Mouse (Mus musculus) embryonic fibroblast, embryonic 13.5 days (primary cell): ENCODE data around the gene Per1.
A peak's percentile ranks its signal among the peaks of the same experiment; 100 is the strongest.

Experiments
- CTCF ChIP-seq: IDR thresholded peaks from 2 replicates; pipeline ENCODE4 v1.5.1; 2011; ENCODE audit warnings: mild to moderate bottlenecking, control low read depth, low read length, moderate library complexity, borderline replicate concordance; ENCODE audit not compliant: insufficient read depth
- POLR2A ChIP-seq: IDR thresholded peaks from 2 replicates; pipeline ENCODE4 v1.6.1; 2011; ENCODE audit warnings: low read depth, mild to moderate bottlenecking, control low read depth, low read length, moderate library complexity

DNA sequence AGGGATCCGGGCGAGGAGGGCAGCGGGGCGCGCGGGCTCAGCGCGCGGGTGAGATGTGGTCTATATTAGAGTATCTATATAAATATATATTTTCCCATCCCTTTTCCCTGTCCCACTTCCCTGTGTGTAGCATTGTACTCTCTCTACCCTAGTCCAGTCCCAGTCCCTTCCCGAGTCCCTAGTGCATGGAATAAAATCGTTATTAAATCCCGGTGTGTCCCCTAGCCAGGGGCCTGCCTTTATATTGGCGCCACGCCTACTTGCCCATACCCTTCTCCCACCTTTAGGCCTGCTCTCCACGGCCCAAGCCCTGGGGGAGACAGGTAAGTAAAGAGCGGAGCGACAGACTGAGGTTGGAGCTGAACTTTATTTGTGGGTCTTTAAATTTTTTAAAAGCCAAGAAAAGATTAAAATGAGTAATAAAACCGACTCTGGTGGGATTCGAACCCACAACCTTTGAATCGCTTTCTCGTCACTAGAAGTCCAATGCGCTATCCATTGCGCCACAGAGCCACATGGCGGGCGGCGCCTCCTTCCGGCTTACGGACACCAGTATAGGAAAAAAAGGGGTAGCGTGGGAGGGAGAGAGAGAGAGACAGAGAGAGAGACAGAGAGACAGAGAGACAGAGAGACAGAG is 28.2 kb downstream of the Per1 start:
- no peak for TF ChIP-seq CTCF
- peak; percentile 41; the same call in 1 of the 2 replicates for TF ChIP-seq POLR2A
